Mouse (Mus musculus): ENCODE data around the gene Amigo1.
"Not testable (repeated sequence)": the region's sequence is repeated elsewhere in the genome, so short reads cannot be mapped to it uniquely, and the experiment has no call there.

Amigo1 gene

GRCm38 (mm10) chr3:108209946-108210770 is 24.0 kb downstream of the Amigo1 start:
- DNase-seq (ENCODE audit: low spot score), result peak; percentile 92

- DNase-seq (ENCODE audit: low spot score), result no peak
Measured at GRCm38 (mm10) chr3:108210771-108211139, 24.6 kb downstream of the Amigo1 start, which contains the start of gene Atxn7l2. Gene Atxn7l2, minus strand, starts transcription at chr3:108210934.

- no peak for DNase-seq (ENCODE audit: low spot score)
Measured at GRCm38 (mm10) chr3:108211845-108212244, 25.7 kb downstream of the Amigo1 start.

DNA sequence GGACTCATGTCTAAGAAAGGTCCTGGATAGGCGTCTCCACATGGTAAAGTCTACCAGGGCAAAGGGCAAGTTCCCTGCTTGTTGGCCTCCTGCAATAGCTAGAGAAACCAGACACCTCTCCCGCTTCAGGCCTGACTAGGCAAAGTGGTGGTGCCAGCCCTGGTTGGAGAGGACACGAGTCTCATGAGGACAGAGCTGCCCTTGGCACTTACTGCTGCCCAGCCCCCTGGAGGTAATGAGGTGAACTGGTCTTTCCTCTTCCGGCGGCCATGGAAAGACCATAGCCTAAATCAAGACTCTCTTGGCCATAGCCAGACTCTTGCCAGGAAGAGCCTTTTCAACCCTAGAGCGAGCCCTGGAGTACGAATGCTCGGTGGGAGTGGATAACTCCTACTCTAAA is 26.3 kb downstream of the Amigo1 start:
- no peak for DNase-seq (ENCODE audit: low spot score)

GRCm38 (mm10) chr3:108214734-108215133 is 28.6 kb downstream of the Amigo1 start:
- peak; percentile 26 for DNase-seq (ENCODE audit: low spot score)

GRCm38 (mm10) chr3:108220661-108221060 is 34.5 kb downstream of the Amigo1 start:
- DNase-seq (ENCODE audit: low spot score), result no peak

GRCm38 (mm10) chr3:108225711-108226557 is 39.8 kb downstream of the Amigo1 start:
- no peak for DNase-seq (ENCODE audit: low spot score)

- DNase-seq (ENCODE audit: low spot score), result no peak
Measured at GRCm38 (mm10) chr3:108226558-108227350, 40.6 kb downstream of the Amigo1 start, which contains the start of gene Sypl2. Gene Sypl2, minus strand, starts transcription at chr3:108226648.

DNA sequence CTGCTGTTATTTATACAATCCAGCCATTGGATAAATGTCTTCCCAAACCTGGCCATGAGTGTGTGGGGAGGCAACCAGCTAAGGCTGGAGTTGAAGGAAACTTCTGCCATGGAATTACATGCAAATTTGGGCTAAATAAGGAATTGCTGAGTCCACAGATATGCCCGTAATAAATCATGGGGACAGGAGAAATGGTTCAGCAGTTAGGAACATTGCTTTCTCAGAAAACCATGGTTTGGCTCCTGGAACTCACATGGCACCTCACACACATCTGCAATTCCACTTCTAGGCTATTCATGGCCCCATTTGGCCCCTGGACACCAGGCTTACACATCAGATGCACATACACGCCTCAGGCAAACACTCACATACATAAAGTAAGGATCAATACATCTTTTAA is 41.4 kb downstream of the Amigo1 start:
- DNase-seq (ENCODE audit: low spot score), result no peak

DNA sequence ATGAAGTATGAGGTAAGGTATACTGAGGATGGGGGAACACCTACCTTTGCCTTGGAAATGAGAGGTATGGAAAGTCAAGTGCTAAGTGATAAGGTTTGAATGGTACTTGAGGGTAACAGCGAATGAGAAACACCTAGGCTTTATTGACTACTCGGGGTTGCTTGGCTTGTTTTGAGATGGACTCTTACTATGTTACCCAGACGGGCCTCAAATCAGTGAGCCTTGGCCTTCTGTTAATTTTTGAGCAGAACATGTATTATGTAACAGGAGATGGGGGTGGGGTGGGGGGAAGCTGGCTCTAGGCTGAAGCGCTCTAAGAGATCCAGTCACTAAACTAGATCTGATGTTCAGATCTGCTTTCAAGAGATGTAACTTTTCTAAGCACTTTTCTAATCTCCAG is 45.5 kb downstream of the Amigo1 start:
- no peak for DNase-seq (ENCODE audit: low spot score)

DNA sequence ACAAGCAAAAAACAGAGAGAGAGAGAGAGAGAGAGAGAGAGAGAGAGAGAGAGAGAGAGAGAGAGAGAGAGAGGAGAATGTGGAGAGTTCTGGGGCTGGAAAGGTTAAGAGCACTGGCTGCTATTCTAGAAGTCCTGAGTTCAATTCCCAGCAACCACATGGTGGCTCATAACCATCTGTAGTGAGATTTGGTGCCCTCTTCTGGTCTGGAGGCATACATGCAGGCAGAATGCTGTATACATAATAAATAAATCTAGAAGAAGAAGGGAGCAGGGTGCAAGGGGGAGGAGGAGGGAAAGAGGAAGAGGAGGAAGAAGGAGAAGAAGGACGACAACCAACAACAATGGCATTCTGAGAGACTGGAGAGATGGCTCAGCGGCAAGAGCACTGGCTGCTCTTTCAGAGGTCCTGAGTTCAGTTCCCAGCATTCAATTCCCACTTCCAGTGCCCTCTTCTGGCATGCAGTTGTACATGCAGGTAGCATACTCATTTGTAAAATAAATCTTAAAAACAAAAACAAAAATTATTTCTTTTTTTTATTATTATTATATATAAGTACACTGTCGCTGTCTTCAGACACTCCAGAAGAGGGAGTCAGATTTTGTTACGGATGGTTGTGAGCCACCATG is 51.5 kb downstream of the Amigo1 start:
- DNase-seq (ENCODE audit: low spot score), result not testable (repeated sequence)

- DNase-seq (ENCODE audit: low spot score), result no peak
Measured at GRCm38 (mm10) chr3:108241243-108241839, 55.2 kb downstream of the Amigo1 start.
